Mouse (Mus musculus) C2C12 (cell line): ENCODE measurements at regions not wholly inside any gene's neighbourhood (a gene's known extent, or its start where the extent isn't known, plus 50 kb on each side); places are given as distances from the start of the nearest gene placed in this dataset.

ENCODE experiments used
- CEBPB ChIP-seq: IDR thresholded peaks from one replicate; pipeline ENCODE4 v1.6.1; 2011; ENCODE audit warnings: low read depth, mild to moderate bottlenecking, control low read depth, moderate library complexity
- CTCF ChIP-seq: IDR thresholded peaks from one replicate; pipeline ENCODE4 v1.5.1; 2011; ENCODE audit not compliant: control insufficient read depth, insufficient read depth, insufficient read length
- FOSL1 ChIP-seq: IDR thresholded peaks from one replicate; pipeline ENCODE4 v1.8.0; 2011; ENCODE audit warnings: mild to moderate bottlenecking, low read length; ENCODE audit not compliant: poor library complexity, insufficient read depth, severe bottlenecking
- MYOD1 ChIP-seq: IDR thresholded peaks from one replicate; pipeline ENCODE4 v1.6.1; 2011; ENCODE audit warnings: low read depth; ENCODE audit not compliant: control insufficient read depth, insufficient read length

DNA sequence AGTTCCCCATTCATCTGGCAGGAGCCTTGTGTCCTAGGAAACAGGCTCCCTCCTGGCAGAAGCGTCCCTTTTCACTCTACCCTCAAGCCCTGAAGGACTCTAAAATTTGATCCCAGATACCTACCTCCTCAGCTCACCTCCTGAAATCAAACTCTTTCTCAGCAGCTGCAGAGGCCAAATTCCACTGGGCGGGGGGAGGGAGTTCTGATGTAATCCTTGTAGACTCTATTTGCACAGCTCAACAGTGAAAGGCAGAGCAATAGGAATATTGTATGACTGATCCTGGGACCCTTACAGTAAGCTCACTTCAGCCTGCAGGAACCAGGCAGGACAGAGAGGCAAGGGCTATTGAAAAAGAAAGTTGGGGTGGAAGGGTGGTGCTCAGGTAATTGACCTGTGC, 346.3 kb downstream of the Irx1 start:
- TF ChIP-seq CTCF (no peak), FOSL1 (no peak), MYOD1 (no peak), CEBPB (no peak)
